Mouse (Mus musculus) adrenal gland, adult 2 months (tissue): ENCODE data around the gene Pick1. TPM values are rescaled to one million over a fixed set of nuclear protein-coding genes. Genes with fewer than 3 reads are reported as not detected.

ENCODE experiments used
- DNase-seq: peaks from one replicate; pipeline ENCODE4 v3.0.0; 2021
- long read RNA-seq: library from polyadenylated mRNA; stranded (forward); transcript quantifications from one replicate; pipeline ENCODE4 v2.0.0, GENCODE M21; 2021
- polyA plus RNA-seq: library from polyadenylated mRNA; depleted of rRNA; stranded (reverse); fragments of >200 nt; gene quantifications from 2 replicates; pipeline ENCODE4 v1.2.3, GENCODE M21; 2012; rRNA removed
- total RNA-seq, 2 experiments: library from RNA; stranded (reverse); gene quantifications; 2 replicates each; pipeline ENCODE4 v1.2.3; 2021

Gene Pick1
- total RNA-seq = 10 to 100 TPM; 14.6 to 18.5 TPM
- 17.4 and 19.7 TPM in 2 replicates for polyA plus RNA-seq
- long read RNA-seq, transcript Pick1-201 (13 exons, 1,977 nt) = major isoform, 8 of 14 reads
- long read RNA-seq, partial matches to known transcripts = 1 of 14 reads
- long read RNA-seq, other reads (novel, unspliced or antisense) = 5 of 14 reads

GRCm38 (mm10) chr15:79229058-79229821 lies at the start of gene Pick1, which contains the start of gene Gm49486:
Pick1 (plus strand) TSS chr15:79229173.
Gm49486 (plus strand) TSS chr15:79229391.
- DNase-seq = peak; percentile 89

GRCm38 (mm10) chr15:79185213-79185612 lies 43.8 kb upstream of the Pick1 start:
- no peak for DNase-seq

- DNase-seq = no peak
Measured at GRCm38 (mm10) chr15:79187819-79188218, 41.2 kb upstream of the Pick1 start.

GRCm38 (mm10) chr15:79191426-79191825 lies 37.5 kb upstream of the Pick1 start:
- no peak for DNase-seq

GRCm38 (mm10) chr15:79192450-79192849 lies 36.5 kb upstream of the Pick1 start:
- DNase-seq = no peak

GRCm38 (mm10) chr15:79192885-79193845 lies 35.8 kb upstream of the Pick1 start:
- DNase-seq = no peak

GRCm38 (mm10) chr15:79194048-79194447 lies 34.9 kb upstream of the Pick1 start:
- no peak for DNase-seq

GRCm38 (mm10) chr15:79194946-79195345 lies 34.0 kb upstream of the Pick1 start:
- DNase-seq = no peak

- peak; percentile 68 for DNase-seq
Measured at GRCm38 (mm10) chr15:79195492-79195891, 33.5 kb upstream of the Pick1 start.

GRCm38 (mm10) chr15:79199390-79199976 lies 29.5 kb upstream of the Pick1 start:
- DNase-seq = no peak

GRCm38 (mm10) chr15:79201491-79202150 lies 27.4 kb upstream of the Pick1 start:
- DNase-seq = no peak

GRCm38 (mm10) chr15:79202575-79202974 lies 26.4 kb upstream of the Pick1 start:
- DNase-seq = no peak

- peak; percentile 83 for DNase-seq
Measured at GRCm38 (mm10) chr15:79208211-79208610, 20.8 kb upstream of the Pick1 start.

GRCm38 (mm10) chr15:79208758-79209439 lies 20.1 kb upstream of the Pick1 start:
- DNase-seq = peak; percentile 40

GRCm38 (mm10) chr15:79210357-79210756 lies 18.6 kb upstream of the Pick1 start:
- DNase-seq = no peak

GRCm38 (mm10) chr15:79212750-79213446 lies 16.1 kb upstream of the Pick1 start:
- no peak for DNase-seq

GRCm38 (mm10) chr15:79213591-79213990 lies 15.4 kb upstream of the Pick1 start:
- DNase-seq = no peak

- no peak for DNase-seq
Measured at GRCm38 (mm10) chr15:79216191-79216590, 12.8 kb upstream of the Pick1 start.

GRCm38 (mm10) chr15:79219572-79219971 lies 9.4 kb upstream of the Pick1 start:
- DNase-seq = no peak

- no peak for DNase-seq
Measured at GRCm38 (mm10) chr15:79223641-79224040, 5.3 kb upstream of the Pick1 start.
